28 mouse cellular contexts compared by ENCODE assay signal in genomic region chr5:76713743-76714142, GRCm38 (mm10). TPM values are rescaled to one million over a fixed set of nuclear protein-coding genes. Genes with fewer than 3 reads are reported as not detected.
DNase-seq lines count a peak whose midpoint lies in the region; ATAC-seq lines count a peak whose summit lies in the region.
"Had no signal": no experiment of that assay in that cellular context is flagged by ENCODE, and none has a peak within 500 bp of the region (broad histone marks: within the 10 kb centered on the region; RNA-seq: fewer than 3 reads in every experiment).

No protein-coding gene starts in this region.

- H3K4me3 ChIP-seq in kidney, embryonic 16.5 days (ENCODE audit: low read length): no peak overlapping the region
- H3K4me3 ChIP-seq in neural tube, embryonic 13.5 days: no peak overlapping the region
- H3K4me3 ChIP-seq in limb, embryonic 13.5 days: no peak overlapping the region
- H3K4me3 ChIP-seq: embryonic facial prominence, embryonic 10.5 days; embryonic facial prominence, embryonic 15.5 days; forebrain, embryonic 12.5 days; heart, embryonic 10.5 days; heart, embryonic 15.5 days; left cerebral cortex, adult 2 months; lung, embryonic 15.5 days; midbrain, embryonic 10.5 days; midbrain, embryonic 15.5 days had no signal

- no peak overlapping the region for H3K9ac ChIP-seq in kidney, embryonic 16.5 days (replicated peaks; ENCODE audit: low read length)
- H3K9ac ChIP-seq in neural tube, embryonic 13.5 days: no peak overlapping the region
- H3K9ac ChIP-seq in limb, embryonic 13.5 days: no peak overlapping the region
- H3K9ac ChIP-seq: embryonic facial prominence, embryonic 15.5 days; forebrain, embryonic 12.5 days; forebrain, postnatal 0 days; heart, embryonic 15.5 days; lung, embryonic 15.5 days; midbrain, embryonic 15.5 days had no signal

- H3K4me1 ChIP-seq in kidney, embryonic 16.5 days (ENCODE audit: insufficient read depth, low read length): 0 out of 2 replicates have a peak, but pooled peaks cover 12% of the 10 kb centered on the region
- H3K4me1 ChIP-seq in neural tube, embryonic 13.5 days (replicated peaks): peaks cover 32% of the 10 kb centered on the region
- peaks cover 17% of the 10 kb centered on the region for H3K4me1 ChIP-seq in limb, embryonic 13.5 days
- H3K4me1 ChIP-seq: embryonic facial prominence, embryonic 15.5 days; heart, embryonic 10.5 days; heart, embryonic 15.5 days; lung, embryonic 15.5 days; midbrain, embryonic 10.5 days had no signal

- H3K9me3 ChIP-seq in kidney, embryonic 16.5 days (ENCODE audit: low read length): peaks cover 4% of the 10 kb centered on the region; the same call in 1 of the 2 replicates
- H3K9me3 ChIP-seq in neural tube, embryonic 13.5 days: no peaks in the 10 kb centered on the region
- no peaks in the 10 kb centered on the region for H3K9me3 ChIP-seq in limb, embryonic 13.5 days
- H3K9me3 ChIP-seq: embryonic facial prominence, embryonic 10.5 days; embryonic facial prominence, embryonic 15.5 days; forebrain, embryonic 12.5 days; heart, embryonic 10.5 days; heart, embryonic 15.5 days; lung, embryonic 15.5 days; midbrain, embryonic 10.5 days; midbrain, embryonic 15.5 days had no signal

- DNase-seq in kidney, adult 9 months: no peak
- DNase-seq in neural tube, embryonic 10.5 days (ENCODE audit: extremely low spot score, low spot score): no peak
- DNase-seq in cerebellum, adult 11 months: no peak
- no peak for DNase-seq in urinary bladder, adult 18-20 months (ENCODE audit: low spot score in 2 of 2)
- DNase-seq: adrenal gland, adult 2 months; adrenal gland, postnatal 36 days; B cell, adult 2 months; cerebellum, adult 8-10 months; cerebellum, postnatal 25 days; forebrain, postnatal 0 days; gastrocnemius, postnatal 10 days; layer of hippocampus, adult 9-11 months; thymus, postnatal 36 days had no signal

- peak overlapping the region; percentile 22 for H3K4me2 ChIP-seq in kidney, embryonic 16.5 days (replicated peaks; ENCODE audit: low read depth, low read length)
- no peak overlapping the region for H3K4me2 ChIP-seq in neural tube, embryonic 13.5 days
- H3K4me2 ChIP-seq in limb, embryonic 13.5 days (replicated peaks): peak overlapping the region; percentile 46
- H3K4me2 ChIP-seq: embryonic facial prominence, embryonic 15.5 days; forebrain, embryonic 12.5 days; heart, embryonic 15.5 days; liver, embryonic 11.5 days; lung, embryonic 15.5 days; midbrain, embryonic 15.5 days had no signal

- no peaks in the 10 kb centered on the region for H3K36me3 ChIP-seq in kidney, embryonic 16.5 days (ENCODE audit: insufficient read depth, low read length)
- no peaks in the 10 kb centered on the region for H3K36me3 ChIP-seq in neural tube, embryonic 13.5 days
- no peaks in the 10 kb centered on the region for H3K36me3 ChIP-seq in limb, embryonic 13.5 days
- H3K36me3 ChIP-seq: embryonic facial prominence, embryonic 15.5 days; forebrain, embryonic 12.5 days; heart, embryonic 10.5 days; heart, embryonic 15.5 days; lung, embryonic 15.5 days; midbrain, embryonic 15.5 days had no signal

- WGBS in kidney, embryonic 16.5 days: 31% methylated on average over 7 of the region's 7 CpGs
- WGBS in neural tube, embryonic 13.5 days: 32% methylated on average over 7 of the region's 7 CpGs
- WGBS in limb, embryonic 13.5 days: 26% methylated on average over 7 of the region's 7 CpGs

- H3K27me3 ChIP-seq in kidney, embryonic 16.5 days (ENCODE audit: insufficient read depth, low read length): no peaks in the 10 kb centered on the region
- no peaks in the 10 kb centered on the region for H3K27me3 ChIP-seq in neural tube, embryonic 13.5 days
- H3K27me3 ChIP-seq in limb, embryonic 13.5 days: no peaks in the 10 kb centered on the region
- H3K27me3 ChIP-seq: embryonic facial prominence, embryonic 15.5 days; forebrain, embryonic 12.5 days; heart, embryonic 15.5 days; lung, embryonic 15.5 days; midbrain, embryonic 15.5 days had no signal

- ATAC-seq in kidney, embryonic 16.5 days (ENCODE audit: low FRiP score, low TSS enrichment): peak; percentile 92
- peak; percentile 40; the same call in 1 of the 2 replicates for ATAC-seq in neural tube, embryonic 13.5 days (ENCODE audit: low read depth)
- no peak for ATAC-seq in limb, embryonic 13.5 days (ENCODE audit: low FRiP score, low read depth)
- ATAC-seq: activated CD4-positive, CD25-positive, alpha-beta regulatory T cell, adult 4 months; forebrain, postnatal 0 days; intestine, postnatal 0 days; midbrain, embryonic 15.5 days had no signal

- H3K27ac ChIP-seq in kidney, embryonic 16.5 days (ENCODE audit: low read length): no peak overlapping the region
- 0 out of 2 replicates have a peak overlapping the region, but pooled peaks have one; percentile 10 for H3K27ac ChIP-seq in neural tube, embryonic 13.5 days (replicated peaks)
- H3K27ac ChIP-seq in limb, embryonic 13.5 days: no peak overlapping the region
- H3K27ac ChIP-seq: embryonic facial prominence, embryonic 10.5 days; embryonic facial prominence, embryonic 15.5 days; forebrain, embryonic 12.5 days; heart, embryonic 10.5 days; heart, embryonic 15.5 days; left cerebral cortex, adult 2 months; lung, embryonic 15.5 days; midbrain, embryonic 10.5 days; midbrain, embryonic 15.5 days had no signal

RNA-seq across cellular contexts. Expression of gene C530008M17Rik, which starts 57.4 kb away (rescaled TPM):
- 11.7 and 13.8 TPM in 2 replicates for polyA plus RNA-seq in kidney, embryonic 16.5 days (2015; fragmentation: Nextera tagmentation; extraction: Ambion mirVana)
- 58.5 and 62.3 TPM in 2 replicates for polyA plus RNA-seq in neural tube, embryonic 13.5 days (2015; fragmentation: Nextera tagmentation; extraction: Ambion mirVana)
- polyA plus RNA-seq in limb, embryonic 13.5 days (2015; fragmentation: Nextera tagmentation; extraction: Ambion mirVana): 19.9 and 24.2 TPM in 2 replicates
